Mouse (Mus musculus): ENCODE measurements around the gene Tssk3. TPM values are rescaled to one million over a fixed set of nuclear protein-coding genes. Genes with fewer than 3 reads are reported as not detected.
A peak's percentile ranks its signal among the peaks of the same experiment; 100 is the strongest.
"Not testable (repeated sequence)": the region's sequence is repeated elsewhere in the genome, so short reads cannot be mapped to it uniquely, and the experiment has no call there.

Gene Tssk3
- not detected in 2 replicates for total RNA-seq (2015)
- not detected in 2 replicates for total RNA-seq (2017)

DNA sequence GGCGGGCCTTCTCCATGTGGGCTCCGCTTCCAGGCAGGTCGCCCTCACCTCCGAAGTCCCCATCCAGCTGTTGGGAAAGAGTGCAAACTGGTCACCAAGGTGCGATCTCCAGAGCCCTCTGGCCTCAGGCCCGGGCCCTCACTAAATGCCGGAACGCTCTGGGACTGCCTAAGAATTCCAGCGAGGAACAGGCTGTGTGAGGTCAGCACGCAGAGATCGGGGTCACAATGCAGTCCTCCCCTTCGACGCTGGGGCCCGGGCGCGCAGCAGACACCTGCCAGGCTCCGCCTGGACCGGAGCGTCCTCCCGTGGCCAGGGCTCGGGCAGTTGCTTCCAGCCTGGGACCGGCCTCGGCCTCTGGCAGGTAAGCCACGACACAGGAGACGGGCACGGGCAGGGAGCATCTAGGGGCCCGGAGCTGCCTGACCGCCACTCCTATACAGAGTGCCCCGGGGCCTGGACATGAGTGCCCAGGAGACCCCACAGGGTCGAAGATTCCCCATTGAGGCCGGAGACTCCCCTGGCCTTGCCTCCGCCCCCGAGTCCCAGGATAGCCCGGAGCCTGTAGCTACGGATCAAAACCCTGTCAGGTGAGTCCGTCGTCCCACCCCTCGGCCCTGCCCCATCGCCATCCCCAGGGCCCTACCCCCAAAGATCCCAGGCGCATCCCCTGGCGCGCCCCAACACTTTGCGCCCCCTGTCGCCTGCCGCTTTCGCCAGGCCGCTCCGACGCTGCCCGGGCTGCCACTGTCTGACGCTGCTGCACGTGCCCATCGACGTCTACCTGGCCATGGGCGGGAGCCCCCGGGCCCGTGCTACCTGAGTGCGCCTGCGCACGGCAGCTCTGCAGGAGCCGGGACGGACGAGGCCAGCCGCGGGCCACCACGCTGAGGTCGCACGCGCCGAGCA, at the start of gene Tssk3, which contains the start of gene Fam229a:
Gene Tssk3 (minus strand): TSS at position 51 of the 909 bp plus-strand sequence.
Gene Fam229a (plus strand): TSS at position 219 of the 909 bp plus-strand sequence.
- ATAC-seq (ENCODE audit: poor library complexity, severe bottlenecking), result no peak

DNA sequence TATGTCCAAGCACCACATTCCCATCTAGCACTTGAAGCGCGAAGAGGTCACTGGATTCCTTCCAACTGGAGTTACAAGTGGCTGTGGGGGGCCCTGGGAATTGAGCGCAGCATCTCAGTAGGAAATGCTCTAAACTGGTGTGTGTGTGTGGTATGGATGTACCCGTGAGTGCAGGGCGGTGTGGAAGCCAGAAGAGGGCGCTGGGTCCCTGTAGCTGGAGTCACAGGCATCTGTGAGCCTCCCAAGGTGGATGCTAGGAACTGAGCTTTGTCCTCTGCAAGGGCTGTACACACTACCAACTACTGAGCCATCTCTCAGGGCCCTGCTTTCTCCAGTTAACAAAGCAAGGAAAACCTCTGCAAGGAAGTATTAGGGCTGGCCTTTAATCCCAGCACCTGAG, 49.2 kb upstream of the Tssk3 start:
- ATAC-seq (ENCODE audit: poor library complexity, severe bottlenecking), result no peak

DNA sequence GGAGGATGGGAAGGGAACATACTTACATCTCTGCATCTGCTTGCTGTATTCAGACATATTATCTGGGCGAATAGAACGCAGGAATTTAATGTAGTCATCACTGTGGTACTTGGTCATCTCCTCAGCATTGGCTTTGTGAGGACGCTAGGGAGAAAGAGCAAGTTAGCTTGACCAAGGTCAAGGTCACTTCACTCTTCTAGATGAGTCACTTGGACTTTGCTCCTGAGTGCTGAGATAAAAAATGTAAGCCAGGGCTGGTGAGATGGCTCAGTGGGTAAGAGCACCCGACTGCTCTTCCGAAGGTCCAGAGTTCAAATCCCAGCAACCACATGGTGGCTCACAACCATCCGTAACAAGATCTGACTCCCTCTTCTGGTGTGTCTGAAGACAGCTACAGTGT, 38.1 kb upstream of the Tssk3 start:
- ATAC-seq (ENCODE audit: poor library complexity, severe bottlenecking), result not testable (repeated sequence)

DNA sequence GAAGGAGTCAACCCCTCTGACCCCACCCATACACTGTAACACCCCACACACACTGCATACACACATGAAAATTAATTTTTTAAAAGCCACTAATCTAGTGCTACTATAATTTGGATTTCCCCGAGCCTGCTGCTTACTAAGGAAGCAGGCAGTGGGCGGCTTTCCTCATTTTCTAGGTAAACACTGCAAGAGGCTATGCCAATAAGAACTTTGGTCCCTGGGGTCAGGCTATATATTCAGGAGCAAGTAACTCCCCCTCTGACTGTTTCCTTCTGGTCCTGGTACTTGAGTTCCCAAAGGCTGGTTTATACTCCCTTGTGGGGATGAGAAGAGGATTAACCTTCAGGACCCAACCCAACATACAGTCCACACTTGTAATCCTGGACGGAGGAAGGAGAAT, 35.1 kb upstream of the Tssk3 start:
- ATAC-seq (ENCODE audit: poor library complexity, severe bottlenecking), result no peak

- no peak for ATAC-seq (ENCODE audit: poor library complexity, severe bottlenecking)
Observed at GRCm38 (mm10) chr4:129525338-129525737, 34.5 kb upstream of the Tssk3 start.

- no peak for ATAC-seq (ENCODE audit: poor library complexity, severe bottlenecking)
Observed at GRCm38 (mm10) chr4:129518519-129518918, 27.7 kb upstream of the Tssk3 start.

DNA sequence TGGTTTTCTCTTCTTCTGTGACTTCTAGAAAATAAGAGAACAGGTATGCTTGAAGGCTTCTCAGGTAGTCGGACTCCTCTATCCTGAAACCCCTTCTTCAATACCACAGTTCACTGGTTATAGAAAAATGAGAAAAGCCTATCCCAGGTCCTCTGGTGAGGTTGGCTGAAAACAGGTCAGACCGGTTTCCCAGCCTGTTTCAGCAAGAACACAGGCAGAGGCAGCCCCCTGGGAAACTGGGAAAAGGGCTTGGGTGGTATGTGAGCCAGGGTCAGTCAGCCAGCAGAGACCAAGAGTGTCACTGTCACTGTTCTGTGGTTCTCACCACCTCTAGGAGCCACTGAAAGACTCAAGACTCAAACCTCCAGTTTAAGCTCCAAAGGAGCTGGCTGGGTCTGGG, 26.1 kb upstream of the Tssk3 start:
- no peak for ATAC-seq (ENCODE audit: poor library complexity, severe bottlenecking)

DNA sequence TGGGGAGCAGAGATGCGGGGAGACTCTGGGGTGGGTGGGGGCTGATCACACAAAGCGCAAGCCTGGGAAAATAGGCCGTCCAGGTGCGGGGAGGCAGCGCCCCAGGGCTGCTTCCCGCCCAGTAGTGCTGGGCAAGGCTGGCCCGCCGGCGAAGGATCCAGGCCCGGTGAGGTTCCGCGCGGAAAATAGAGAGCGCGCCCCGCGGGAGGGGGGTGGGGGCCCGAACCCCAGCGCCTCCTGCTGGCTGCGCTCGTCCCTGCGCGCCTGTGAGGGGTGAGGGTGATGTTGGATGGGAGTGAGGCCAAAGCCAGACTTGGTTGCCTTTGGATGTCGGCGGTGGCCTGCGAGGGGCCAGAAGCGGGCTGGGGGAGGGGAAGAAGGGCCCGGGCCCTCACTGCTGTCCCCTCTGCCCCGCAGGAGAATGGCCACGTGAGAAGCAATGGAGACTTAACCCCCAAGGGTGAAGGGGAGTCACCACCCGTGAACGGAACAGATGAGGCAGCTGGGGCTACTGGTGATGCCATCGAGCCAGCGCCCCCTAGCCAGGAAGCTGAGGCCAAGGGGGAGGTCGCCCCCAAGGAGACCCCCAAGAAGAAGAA, 23.6 kb upstream of the Tssk3 start:
- ATAC-seq (ENCODE audit: poor library complexity, severe bottlenecking), result peak; percentile 66

- ATAC-seq (ENCODE audit: poor library complexity, severe bottlenecking), result no peak
Observed at GRCm38 (mm10) chr4:129513891-129514290, 23.1 kb upstream of the Tssk3 start.

- ATAC-seq (ENCODE audit: poor library complexity, severe bottlenecking), result peak; percentile 81
Observed at GRCm38 (mm10) chr4:129513086-129513767, 22.4 kb upstream of the Tssk3 start, which contains the start of gene Marcksl1. Gene Marcksl1 (plus strand): TSS chr4:129513581.

- ATAC-seq (ENCODE audit: poor library complexity, severe bottlenecking), result no peak
Observed at GRCm38 (mm10) chr4:129511413-129512096, 20.7 kb upstream of the Tssk3 start.

DNA sequence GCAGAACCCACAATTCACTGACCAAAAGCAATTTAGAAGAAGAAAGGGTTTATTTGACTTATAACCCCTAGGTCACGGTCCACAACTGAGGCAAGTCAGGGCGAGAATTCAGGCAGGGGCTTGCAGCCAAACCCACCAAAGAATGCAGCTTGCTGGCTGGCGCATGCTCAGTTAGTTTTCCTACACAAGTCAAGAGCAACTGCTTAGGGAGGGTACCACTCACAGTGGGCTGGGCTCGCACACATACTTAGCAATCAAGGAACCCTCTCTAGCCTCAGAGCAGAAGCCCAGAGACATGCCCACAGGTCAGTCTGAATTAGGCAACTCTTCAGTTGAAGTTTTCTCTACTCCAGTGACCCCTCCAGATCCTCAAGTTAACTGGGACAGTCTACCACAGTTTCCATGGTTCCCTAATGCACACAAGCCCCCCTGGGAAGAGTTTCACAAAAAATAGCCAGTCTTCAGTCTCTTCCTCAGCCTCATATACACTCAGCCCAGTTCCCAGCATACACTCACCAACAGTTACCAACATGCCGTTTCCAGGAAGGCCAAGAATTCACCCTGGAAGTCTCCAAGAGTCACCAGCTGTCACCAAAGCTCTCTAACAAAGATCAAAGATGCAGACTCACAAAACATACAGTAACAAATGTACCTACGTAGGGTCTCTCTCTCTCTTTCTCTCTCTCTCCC, 20.0 kb upstream of the Tssk3 start:
- ATAC-seq (ENCODE audit: poor library complexity, severe bottlenecking), result no peak

- ATAC-seq (ENCODE audit: poor library complexity, severe bottlenecking), result no peak
Observed at GRCm38 (mm10) chr4:129509650-129510049, 18.8 kb upstream of the Tssk3 start.

GRCm38 (mm10) chr4:129508834-129509600, 18.2 kb upstream of the Tssk3 start:
- ATAC-seq (ENCODE audit: poor library complexity, severe bottlenecking), result no peak

GRCm38 (mm10) chr4:129508237-129508515, 17.4 kb upstream of the Tssk3 start:
- no peak for ATAC-seq (ENCODE audit: poor library complexity, severe bottlenecking)

DNA sequence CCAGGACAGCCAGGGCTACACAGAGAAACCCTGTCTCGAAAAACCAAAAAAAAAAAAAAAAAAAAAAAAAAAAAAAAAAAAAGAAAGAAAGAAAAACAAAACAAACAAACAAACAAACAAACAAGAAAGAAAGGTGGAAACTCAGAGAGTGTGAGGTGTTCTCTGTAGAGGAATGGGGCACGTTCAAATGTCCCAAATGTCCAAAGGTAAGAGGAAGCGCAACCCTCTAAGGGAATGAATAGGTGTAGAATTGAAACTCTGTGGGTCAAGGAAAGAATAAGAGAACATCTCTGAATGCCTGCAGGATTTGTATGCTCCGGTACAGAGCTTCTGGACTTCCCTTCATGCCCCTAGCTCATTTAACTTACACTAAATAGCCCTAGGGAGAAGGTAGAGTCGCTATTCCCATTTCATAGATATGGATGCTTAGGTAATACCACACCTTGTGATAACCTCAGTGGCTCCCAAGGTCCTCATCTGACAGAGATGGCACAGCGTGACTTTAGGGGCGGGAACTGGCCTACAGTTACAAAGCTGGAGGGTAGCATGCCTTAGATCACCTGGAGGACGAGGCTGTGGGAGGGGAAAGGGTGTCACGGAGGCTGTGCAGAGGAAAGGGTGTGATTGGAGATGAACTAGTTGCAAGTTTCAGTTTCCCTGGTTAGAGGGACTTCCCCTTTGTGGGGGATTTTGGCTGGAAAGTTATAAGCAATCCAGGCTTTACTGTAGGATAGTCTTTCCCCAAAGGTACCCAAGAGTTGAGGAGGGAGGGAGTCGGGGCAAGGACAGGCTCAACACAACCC, 16.8 kb upstream of the Tssk3 start:
- peak; percentile 47 for ATAC-seq (ENCODE audit: poor library complexity, severe bottlenecking)

DNA sequence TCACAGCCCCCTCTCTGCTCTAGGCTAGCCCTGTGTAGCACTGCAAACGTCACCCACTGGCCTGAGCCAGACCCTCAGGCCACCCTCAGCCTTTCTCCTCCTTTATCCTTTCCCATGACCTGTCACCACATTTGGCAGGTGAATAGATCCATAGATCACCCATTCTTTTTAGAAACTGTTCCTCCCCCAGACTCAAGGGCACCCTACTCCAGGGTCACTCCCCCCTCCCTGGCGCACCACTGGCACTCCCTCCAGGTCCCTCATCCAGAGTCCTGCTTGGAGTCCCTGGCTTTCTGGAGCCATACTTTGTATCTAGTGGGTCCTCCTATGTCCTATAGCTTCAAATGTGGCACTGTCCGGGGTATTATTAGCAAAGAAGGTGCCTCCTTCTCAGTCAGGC, 14.7 kb upstream of the Tssk3 start:
- no peak for ATAC-seq (ENCODE audit: poor library complexity, severe bottlenecking)

DNA sequence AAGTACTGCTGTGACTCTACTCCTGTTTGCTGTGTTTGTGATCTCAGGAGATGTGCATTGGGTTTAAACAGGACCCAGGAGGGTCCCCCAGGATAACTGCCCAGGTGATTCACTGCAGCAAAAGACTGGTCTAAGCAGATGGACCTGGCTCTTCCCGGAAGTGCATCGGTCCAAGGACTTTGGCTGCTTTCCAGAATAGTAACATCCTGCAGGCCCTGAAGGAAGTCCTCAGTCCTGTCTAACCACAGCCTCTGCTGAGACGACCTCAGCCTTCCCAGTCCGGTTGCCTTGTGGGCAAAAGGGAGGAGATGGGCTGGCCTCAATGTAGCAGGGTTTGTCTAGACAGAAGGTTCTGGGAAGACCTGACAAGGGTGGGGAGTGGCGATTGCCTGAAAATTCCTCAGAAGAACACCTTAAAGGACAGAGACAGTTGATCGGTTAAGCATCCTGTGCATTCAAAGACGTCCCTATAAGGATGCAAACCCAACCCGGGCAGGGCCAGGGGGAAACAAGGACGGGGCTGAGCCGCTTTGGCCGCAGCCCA, 12.2 kb upstream of the Tssk3 start:
- no peak for ATAC-seq (ENCODE audit: poor library complexity, severe bottlenecking)

Measured in megakaryocyte, adult 5-6 weeks (primary cell).